Mouse (Mus musculus) cortical plate, adult 2 months (tissue): ENCODE results near the gene Urm1. TPM values are rescaled to one million over a fixed set of nuclear protein-coding genes. Genes with fewer than 3 reads are reported as not detected.
A peak's percentile ranks its signal among the peaks of the same experiment; 100 is the strongest.

Experiments
- H3K27ac ChIP-seq: fragments of 200-500 bp; 2 replicates; pipeline ENCODE4 v1.5.1; 2012; ENCODE audit warnings: low read length, control low read depth, inconsistent platforms; ENCODE audit not compliant: insufficient read depth
- H3K4me1 ChIP-seq: fragments of 200-500 bp; 2 replicates; pipeline ENCODE4 v1.6.1; 2011; ENCODE audit warnings: low read length; ENCODE audit not compliant: control insufficient read depth, insufficient read depth
- H3K4me3 ChIP-seq: fragments of 200-500 bp; 2 replicates; pipeline ENCODE4 v1.5.1; 2011; ENCODE audit warnings: mild to moderate bottlenecking, low read length, control low read depth; ENCODE audit not compliant: insufficient read depth
- CTCF ChIP-seq: fragments of 200-500 bp; IDR thresholded peaks from 2 replicates; pipeline ENCODE4 v1.5.1; 2011; ENCODE audit warnings: mild to moderate bottlenecking, control low read depth, low read length; ENCODE audit not compliant: insufficient read depth; ENCODE audit errors: extremely low read depth
- POLR2A ChIP-seq: fragments of 200-500 bp; IDR thresholded peaks from 2 replicates; pipeline ENCODE4 v1.6.1; 2011; ENCODE audit warnings: mild to moderate bottlenecking, low read length, control low read depth; ENCODE audit not compliant: insufficient read depth; ENCODE audit errors: extremely low read depth
- polyA plus RNA-seq: library from polyadenylated mRNA; depleted of rRNA; stranded (reverse); fragments of >200 nt; gene quantifications from 2 replicates; pipeline ENCODE4 v1.2.3, GENCODE M21; 2012

Gene Urm1
- polyA plus RNA-seq, 1 experiment, result 75.0 TPM

- TF ChIP-seq CTCF (no peak), POLR2A (no peak)
- H3K4me1 ChIP-seq, result no peaks in the 10 kb centered on the region
- H3K27ac ChIP-seq, result no peak overlapping the region
- H3K4me3 ChIP-seq, result no peak overlapping the region
These were observed 26.9 kb upstream of the Urm1 start for GRCm38 (mm10) chr2:29792772-29793487.

- Histone ChIP-seq H3K4me3 (peak within 1 kb of the TSS; percentile 88), H3K27ac (no peak within 1 kb of the TSS), H3K4me1 (peaks cover 2% of the 10 kb centered on the region; the same call in 1 of the 2 replicates)
- TF ChIP-seq CTCF, result no peak
- TF ChIP-seq POLR2A, result peak; percentile 82
These were observed 17.6 kb upstream of the Urm1 start, which contains the start of gene Slc27a4 for GRCm38 (mm10) chr2:29802075-29802826. Gene Slc27a4, plus strand, starts transcription at chr2:29802634.

DNA sequence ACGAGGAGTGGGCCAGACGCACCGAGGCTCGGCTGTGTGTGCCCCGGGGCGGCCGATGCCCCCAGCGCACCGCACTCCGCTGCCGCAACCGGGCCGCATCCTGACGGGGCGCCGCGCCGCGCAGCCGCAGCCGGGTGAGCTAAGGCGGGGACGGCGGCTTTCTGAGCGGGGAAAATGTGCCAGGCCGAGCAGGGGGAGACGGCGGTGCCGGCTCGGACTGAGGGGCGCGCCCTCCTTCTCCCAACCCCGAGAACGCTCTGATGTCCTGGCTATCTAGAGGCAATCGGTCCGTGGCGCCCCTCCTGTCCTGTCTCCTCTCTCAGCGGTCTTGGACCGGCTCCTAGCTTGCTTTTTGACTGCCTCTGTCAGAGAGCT lies 17.1 kb upstream of the Urm1 start:
- TF ChIP-seq POLR2A (no peak), CTCF (no peak)
- Histone ChIP-seq H3K4me1 (peaks cover 2% of the 10 kb centered on the region; the same call in 1 of the 2 replicates), H3K27ac (no peak overlapping the region), H3K4me3 (peak overlapping the region; percentile 88)

DNA sequence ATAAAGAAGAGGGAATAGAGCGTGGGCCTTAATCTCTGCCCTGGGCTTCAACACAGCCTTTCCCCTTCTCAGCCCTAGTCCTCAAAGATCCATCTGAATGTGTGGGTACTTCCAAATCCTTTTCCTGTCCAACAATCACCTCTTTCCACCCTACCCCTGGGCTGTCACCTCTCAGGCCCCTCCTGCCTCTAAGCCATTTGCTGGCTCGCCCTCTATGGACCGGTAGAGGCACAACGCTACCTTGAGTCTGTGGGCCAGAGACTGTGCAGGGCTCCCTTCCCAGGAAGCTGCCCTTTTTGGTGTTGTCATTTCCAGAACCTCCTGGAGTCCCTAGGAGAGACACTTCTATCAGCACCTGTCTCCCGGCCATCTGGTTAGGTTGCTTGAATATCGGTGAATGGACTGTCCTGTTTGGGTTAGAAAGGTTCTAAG lies 16.5 kb upstream of the Urm1 start:
- TF ChIP-seq POLR2A (no peak), CTCF (0 out of 2 replicates have a peak, but pooled peaks have one; percentile 8)
- H3K4me1 ChIP-seq, result peaks cover 2% of the 10 kb centered on the region; the same call in 1 of the 2 replicates
- peak overlapping the region; percentile 88 for H3K4me3 ChIP-seq
- H3K27ac ChIP-seq, result no peak overlapping the region

DNA sequence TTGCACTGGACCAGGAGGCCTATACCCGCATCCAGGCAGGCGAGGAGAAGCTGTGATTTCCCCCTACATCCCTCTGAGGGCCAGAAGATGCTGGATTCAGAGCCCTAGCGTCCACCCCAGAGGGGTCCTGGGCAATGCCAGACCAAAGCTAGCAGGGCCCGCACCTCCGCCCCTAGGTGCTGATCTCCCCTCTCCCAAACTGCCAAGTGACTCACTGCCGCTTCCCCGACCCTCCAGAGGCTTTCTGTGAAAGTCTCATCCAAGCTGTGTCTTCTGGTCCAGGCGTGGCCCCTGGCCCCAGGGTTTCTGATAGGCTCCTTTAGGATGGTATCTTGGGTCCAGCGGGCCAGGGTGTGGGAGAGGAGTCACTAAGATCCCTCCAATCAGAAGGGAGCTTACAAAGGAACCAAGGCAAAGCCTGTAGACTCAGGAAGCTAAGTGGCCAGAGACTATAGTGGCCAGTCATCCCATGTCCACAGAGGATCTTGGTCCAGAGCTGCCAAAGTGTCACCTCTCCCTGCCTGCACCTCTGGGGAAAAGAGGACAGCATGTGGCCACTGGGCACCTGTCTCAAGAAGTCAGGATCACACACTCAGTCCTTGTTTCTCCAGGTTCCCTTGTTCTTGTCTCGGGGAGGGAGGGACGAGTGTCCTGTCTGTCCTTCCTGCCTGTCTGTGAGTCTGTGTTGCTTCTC lies 4.0 kb upstream of the Urm1 start:
- H3K4me1 ChIP-seq, result peaks cover 4% of the 10 kb centered on the region
- no peak overlapping the region for H3K4me3 ChIP-seq
- no peak for TF ChIP-seq CTCF
- no peak for TF ChIP-seq POLR2A
- no peak overlapping the region for H3K27ac ChIP-seq

- H3K4me1 ChIP-seq, result peaks cover 4% of the 10 kb centered on the region
- TF ChIP-seq CTCF, result peak; percentile 94
- no peak for TF ChIP-seq POLR2A
- no peak overlapping the region for H3K27ac ChIP-seq
- no peak overlapping the region for H3K4me3 ChIP-seq
These were observed 2.2 kb upstream of the Urm1 start for GRCm38 (mm10) chr2:29817426-29818232.

DNA sequence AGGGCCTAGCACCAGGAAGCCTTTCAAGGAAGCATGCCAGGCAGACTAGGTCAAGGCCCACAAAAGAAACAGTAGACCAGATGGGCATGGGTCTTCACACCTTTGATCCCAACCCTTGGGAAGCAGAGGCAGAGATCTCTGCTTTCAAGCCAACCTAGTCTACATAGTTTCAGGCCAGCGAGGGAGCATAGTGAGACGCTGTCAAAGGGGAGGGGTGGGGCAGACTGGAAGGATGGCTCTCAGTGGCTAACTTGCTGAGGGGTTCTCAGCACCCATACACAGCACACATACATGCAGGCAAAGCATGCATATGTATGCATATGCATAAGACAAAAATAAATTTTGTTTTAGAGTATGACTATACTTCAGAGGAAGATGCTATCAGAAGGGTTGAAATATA lies 512 bp upstream of the Urm1 start:
- H3K4me1 ChIP-seq, result peaks cover 4% of the 10 kb centered on the region
- TF ChIP-seq POLR2A, result 0 out of 2 replicates have a peak, but pooled peaks have one; percentile 14
- no peak for TF ChIP-seq CTCF
- H3K4me3 ChIP-seq, result peak overlapping the region; percentile 53; the same call in 1 of the 2 replicates
- peak overlapping the region; percentile 87; the same call in 1 of the 2 replicates for H3K27ac ChIP-seq

GRCm38 (mm10) chr2:29826318-29826925 lies 6.5 kb downstream of the Urm1 start:
- peak overlapping the region; percentile 67 for H3K27ac ChIP-seq
- H3K4me1 ChIP-seq, result peaks cover 4% of the 10 kb centered on the region; the same call in 1 of the 2 replicates
- peak overlapping the region; percentile 89 for H3K4me3 ChIP-seq
- TF ChIP-seq POLR2A (no peak), CTCF (no peak)
